Mouse (Mus musculus): ENCODE data around the gene Vps35l. TPM values are rescaled to one million over a fixed set of nuclear protein-coding genes. Genes with fewer than 3 reads are reported as not detected.

Vps35l gene
- total RNA-seq, 2 experiments from 2014 or later, result 42.4 to 61.6 TPM

DNA sequence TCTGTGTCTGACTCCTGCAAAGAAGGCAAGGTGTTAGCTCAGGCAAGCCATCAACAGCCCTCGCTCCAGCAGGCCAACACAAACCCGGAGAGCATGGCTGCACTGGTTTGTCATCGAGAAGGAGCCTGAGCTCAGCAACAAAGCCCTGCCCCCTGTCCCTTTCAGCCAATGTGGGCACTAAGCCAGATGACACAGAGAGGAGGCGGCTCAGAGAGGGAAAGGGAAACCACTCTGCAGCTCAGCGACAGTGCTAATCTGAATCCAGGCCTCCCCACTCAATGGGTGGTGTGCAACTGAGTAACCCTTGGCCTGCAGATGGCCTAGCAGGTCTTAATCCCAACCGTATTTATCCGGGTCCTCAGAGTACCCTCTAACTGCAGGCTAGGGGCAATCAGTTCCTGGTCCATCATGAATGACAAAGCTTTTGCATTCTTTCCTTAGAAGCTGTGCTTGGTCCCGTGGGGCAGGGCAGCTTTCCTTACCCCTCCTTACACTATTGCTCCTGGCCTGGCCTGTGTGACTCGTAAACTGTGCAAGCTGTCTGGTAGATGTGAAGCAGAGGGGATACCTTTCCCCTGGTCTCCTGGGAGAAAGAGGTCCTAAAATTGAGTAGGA lies 110.8 kb downstream of the Vps35l start:
- no peak for ATAC-seq (replicated peaks; ENCODE audit: low FRiP score, poor library complexity, severe bottlenecking)

DNA sequence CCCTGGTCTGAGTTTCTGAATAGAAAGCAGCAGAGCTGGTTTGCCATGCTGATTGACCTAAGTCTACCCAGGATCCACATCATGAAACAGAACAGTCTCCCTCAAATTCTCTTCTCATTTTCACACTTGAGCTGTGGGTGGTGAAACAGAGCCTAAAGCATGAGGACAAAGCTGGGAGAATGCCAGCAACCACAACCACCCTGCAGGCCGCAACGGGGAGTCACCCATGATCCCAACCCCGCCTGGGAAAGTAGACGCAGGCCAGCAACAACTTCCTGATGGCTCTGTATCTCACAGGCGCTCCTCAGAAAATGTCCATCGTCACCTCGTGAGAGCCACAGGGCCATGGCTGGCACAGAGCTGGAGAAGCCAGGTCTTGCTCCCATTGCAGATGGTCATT lies 111.5 kb downstream of the Vps35l start:
- no peak for ATAC-seq (replicated peaks; ENCODE audit: low FRiP score, poor library complexity, severe bottlenecking)

DNA sequence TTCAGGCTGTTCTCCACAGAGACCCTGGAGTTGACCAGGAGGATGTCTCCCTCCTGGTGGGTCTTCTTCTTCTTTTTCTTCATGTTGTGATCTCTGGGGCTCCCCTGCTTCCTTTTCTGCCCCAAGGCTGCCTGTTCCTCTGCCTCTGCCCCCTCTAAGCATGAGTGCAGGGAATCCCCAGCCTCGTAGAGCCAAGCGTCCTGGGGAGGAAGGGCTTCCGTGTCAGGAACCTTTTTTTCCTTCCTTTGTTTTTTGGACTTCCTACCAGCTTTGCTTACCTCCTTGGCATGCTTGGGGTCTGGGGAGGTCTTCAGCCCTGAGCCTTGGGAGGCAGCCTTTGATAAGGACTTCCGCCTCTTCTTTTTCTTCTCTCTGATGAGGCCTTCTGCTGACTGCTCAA lies 112.6 kb downstream of the Vps35l start:
- ATAC-seq (replicated peaks; ENCODE audit: low FRiP score, poor library complexity, severe bottlenecking), result no peak

DNA sequence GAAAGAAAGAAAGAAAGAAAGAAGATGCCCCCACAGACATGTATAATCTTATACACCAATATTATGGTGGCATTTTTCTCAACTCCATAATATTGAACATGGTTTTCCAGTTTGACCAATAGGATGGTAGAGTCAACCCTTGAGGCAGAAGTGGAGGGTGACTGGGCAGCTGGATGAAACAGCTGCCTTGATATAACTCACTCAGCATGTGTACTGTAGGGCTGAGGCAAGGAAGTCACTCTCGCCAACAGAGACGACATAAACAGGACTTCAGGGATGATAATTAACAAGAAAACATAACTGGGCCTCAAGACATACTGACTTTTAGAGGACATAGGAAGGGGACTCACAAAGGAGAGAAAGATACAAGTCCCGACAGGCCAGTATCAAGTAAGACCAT lies 114.6 kb downstream of the Vps35l start:
- ATAC-seq (replicated peaks; ENCODE audit: low FRiP score, poor library complexity, severe bottlenecking), result no peak

DNA sequence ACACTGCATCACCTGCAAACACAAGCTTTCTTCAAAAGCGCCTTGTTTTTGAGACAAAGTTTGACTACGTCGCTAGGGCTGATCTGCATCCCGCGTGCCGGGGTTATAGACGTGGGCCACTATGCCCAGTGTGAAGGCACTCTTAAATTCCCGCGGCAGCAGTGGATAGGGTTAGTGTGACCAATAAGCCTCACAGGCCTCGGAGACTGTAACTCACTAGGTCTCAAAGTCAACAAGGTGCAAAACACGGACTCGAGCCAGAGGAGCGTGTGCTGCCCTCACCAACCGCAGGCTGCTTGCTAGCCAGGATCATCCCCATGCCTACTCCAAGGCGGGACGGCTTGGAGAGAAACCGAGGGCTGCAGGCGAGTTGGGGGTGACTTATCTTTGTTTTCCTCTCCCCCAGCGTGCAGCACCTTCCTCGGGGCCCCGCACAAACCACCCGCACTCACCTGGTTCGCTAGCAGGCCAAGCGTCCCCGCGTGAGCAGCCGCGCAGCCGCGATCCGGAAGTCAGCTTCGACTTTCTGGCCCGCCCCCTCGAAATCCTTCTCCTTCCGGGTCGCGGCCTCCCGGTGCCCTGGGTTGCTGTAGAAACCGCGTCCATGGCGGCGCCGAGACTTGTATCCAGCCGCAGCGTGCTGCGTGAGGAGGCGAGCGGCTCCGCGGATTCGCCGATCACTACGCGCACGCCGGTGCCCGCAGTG lies 115.3 kb downstream of the Vps35l start, which contains the start of gene Iqck:
TSS of gene Iqck (plus strand) at position 582 of the 706 bp plus-strand sequence.
- ATAC-seq (replicated peaks; ENCODE audit: low FRiP score, poor library complexity, severe bottlenecking), result peak; percentile 92

DNA sequence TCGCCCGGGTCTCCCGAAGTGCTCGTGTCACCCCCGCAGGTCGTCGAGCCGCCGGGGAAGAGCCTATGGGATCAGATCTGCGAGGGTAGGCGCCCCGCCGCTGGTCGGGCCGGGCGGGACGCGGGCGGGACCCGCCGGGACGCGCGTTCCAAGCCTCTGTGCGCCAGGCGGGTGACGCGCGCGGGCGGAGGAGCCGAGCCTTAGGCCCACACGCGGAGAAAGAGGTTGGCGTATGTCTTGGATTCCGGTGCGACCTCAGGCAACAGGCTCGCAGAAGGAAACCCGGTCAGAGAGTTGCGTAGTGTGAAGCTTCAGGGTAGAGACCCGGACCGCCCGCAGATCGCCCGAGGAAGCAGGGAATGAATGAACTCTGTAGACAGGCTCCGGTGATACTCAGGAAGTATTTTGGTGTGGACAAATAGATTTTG lies 115.9 kb downstream of the Vps35l start, which contains the start of gene Knop1:
TSS of gene Knop1 (minus strand) at position 378 of the 428 bp plus-strand sequence.
- ATAC-seq (replicated peaks; ENCODE audit: low FRiP score, poor library complexity, severe bottlenecking), result peak; percentile 51

DNA sequence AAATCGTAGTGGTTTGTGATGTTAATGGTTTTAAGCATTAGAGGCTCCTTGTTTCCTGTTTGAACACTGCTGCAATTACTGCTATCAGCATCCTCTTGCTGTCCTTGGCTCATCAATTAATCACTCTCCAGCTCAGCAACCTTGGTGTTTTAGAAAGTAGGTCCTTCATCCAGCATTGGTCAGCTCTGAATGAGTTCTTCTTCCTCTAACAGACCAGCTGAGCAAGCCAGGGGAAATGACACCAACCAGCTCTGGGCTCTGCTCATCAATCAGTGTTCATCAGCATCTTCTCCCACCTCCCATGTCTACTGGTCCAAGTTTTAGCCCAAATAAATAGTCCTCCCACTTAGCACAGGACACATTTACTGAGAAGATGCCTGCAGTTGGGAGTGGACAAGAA lies 118.6 kb downstream of the Vps35l start:
- no peak for ATAC-seq (replicated peaks; ENCODE audit: low FRiP score, poor library complexity, severe bottlenecking)

DNA sequence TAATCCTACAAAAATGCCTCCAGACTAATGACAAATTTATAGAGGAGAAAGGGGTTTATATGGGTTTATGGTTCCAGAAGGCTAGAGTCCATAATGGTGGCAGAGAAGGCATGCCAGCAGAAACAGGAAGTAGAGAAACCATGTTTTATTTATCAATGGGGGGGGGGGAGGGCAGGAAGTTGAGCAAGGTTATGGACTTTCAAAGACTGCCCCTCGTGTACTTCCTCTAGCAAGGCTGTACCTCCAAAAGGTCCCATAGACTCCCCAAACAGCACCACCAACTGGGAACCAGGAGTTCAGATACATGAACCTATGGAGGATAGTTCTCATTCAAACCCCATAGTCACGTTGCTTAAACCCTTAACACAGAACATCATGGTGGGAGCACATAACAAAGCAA lies 125.3 kb downstream of the Vps35l start:
- ATAC-seq (replicated peaks; ENCODE audit: low FRiP score, poor library complexity, severe bottlenecking), result no peak

DNA sequence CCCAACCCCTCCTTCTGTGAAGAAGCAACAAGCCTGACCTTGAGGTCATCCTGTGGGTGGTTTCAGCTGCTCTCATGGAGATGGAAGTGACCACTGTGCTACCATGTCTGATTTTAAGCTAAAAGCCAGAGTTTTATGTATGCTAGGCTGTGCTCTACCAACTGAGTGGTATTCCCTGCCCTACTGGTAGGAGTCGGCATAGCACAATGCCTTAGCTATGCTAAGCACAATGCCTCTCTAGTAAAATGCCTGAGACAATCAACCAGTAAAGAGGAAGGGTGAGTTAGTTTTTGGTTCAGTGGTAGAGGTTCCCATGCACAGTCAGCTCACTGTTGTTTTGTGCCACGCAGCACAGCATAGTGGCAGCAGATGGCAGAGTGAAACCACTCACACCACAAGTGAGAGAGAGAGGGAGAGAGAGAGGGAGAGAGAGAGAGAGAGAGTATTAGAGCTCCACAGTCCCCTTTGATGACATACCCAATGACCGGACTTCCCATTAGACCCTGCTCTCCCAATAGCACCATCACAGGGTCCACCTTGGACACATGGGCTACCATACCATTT lies 139.5 kb downstream of the Vps35l start:
- no peak for ATAC-seq (replicated peaks; ENCODE audit: low FRiP score, poor library complexity, severe bottlenecking)

DNA sequence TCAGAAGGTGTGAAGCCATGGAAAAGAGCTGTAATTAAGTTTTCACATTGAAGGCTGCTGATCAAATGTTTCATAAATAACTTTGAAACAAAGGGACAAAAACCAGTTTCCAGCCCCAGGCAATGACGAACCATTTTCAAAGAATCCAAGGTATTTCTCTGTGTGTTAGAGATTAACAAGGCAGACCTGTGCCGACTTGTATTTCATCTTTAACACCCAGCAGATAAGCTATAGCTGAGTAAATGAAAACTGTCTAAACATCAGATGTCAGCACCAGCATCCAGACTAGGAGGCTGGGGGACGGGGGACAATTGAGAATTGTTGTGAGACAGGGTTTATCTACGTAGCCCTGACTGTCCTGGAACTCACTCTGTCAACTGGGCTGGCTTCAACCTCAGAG lies 143.9 kb downstream of the Vps35l start:
- ATAC-seq (replicated peaks; ENCODE audit: low FRiP score, poor library complexity, severe bottlenecking), result no peak

DNA sequence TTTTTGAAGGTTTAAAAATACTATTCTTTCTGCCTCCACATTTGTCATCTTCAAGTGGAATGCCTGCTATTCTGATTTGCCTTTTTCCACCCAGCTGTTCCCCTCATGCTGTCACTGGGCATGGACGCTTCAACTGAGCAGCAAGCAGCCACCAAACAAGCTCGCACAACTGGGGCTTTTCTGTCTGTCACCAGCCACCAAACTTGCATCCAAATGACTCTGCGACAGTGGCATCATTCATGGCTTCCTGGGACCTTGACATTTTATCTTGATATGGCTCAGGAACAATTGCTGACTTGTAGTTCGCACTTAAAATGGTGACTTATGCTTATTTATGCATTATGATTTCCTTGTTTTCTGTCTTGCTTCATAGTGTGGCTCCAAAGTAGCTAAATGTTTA lies 144.9 kb downstream of the Vps35l start:
- ATAC-seq (replicated peaks; ENCODE audit: low FRiP score, poor library complexity, severe bottlenecking), result no peak

DNA sequence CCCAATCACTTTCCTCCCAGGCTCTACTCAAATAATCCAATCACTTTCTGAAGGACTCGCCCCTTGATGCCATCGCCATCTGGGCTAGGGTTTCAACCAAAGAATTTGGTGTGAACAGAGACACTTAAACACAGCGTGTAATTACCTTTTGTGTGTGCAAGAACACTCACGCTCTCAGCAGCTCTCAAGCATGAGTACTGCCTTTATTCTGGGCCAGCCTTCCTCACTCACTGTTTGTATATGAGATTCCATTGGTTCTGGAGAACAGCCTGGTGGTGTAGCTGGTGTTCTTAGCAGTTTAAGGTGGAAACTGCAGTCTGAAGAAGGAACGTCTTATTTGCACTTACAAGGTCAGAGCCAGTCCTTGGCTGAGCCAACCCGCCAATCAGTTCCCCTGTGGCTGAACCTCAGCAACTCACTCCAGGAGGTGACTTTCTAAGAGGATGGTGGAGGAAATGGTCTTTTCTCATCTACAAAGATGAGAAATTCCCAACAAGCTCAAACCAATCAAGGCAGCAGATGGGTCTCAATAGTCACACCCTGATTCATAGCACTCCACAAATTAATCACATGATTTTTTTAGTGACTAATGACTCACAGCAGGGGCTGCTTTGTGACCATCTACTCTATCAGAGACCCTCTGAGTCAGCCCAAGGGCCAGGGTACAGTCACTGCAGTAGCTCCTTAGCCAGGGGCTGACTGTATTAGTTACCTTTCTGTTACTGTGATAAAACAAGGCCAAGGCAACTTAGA lies 147.5 kb downstream of the Vps35l start:
- no peak for ATAC-seq (replicated peaks; ENCODE audit: low FRiP score, poor library complexity, severe bottlenecking)

DNA sequence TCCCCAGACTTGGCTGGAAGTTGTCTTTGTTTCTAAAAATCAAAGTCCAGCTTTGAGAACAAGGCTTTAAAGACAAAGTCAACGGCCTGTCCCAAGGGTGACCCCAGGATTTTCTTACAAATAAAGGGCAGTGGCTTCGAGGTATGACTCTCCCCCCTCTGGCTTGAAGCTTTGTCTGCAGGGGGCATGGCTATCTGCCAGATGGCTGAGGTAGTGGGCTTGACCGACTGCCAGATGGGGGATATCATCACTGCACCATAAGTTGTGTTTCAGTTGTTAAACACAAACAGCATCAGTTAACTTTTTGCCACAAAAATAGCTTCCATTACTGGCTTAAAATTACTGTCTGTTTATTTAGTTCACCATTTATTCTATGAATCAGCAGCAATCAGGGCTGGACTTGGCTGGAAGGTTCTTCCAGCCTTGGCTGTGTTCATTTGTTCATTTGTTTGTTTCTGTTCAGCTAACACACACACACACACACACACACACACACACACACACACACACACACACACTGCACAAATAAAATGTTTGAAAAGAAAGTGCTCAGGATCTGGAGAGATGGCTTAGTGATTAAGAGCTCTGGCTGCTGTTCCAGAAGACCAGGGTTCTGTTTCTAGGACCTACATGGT lies 149.1 kb downstream of the Vps35l start:
- ATAC-seq (replicated peaks; ENCODE audit: low FRiP score, poor library complexity, severe bottlenecking), result no peak

Other genes with a start within 250 kb of the Vps35l start
- gene Itpripl2, start 248.3 kb upstream of the Vps35l start, total RNA-seq (2015; ENCODE audit: low replicate concordance), result 1.7 and 4.0 TPM in 2 replicates
- gene Itpripl2, start 248.3 kb upstream of the Vps35l start, total RNA-seq (2017; ENCODE audit: low replicate concordance), result 2.7 and 4.6 TPM in 2 replicates
- gene Coq7, start 206.9 kb upstream of the Vps35l start, total RNA-seq (2015; ENCODE audit: low replicate concordance), result 8.8 and 16.6 TPM in 2 replicates
- 3.3 and 13.6 TPM in 2 replicates for gene Coq7, start 206.9 kb upstream of the Vps35l start, total RNA-seq (2017; ENCODE audit: low replicate concordance)
- 0.42 and 0.72 TPM in 2 replicates for gene Tmc7, start 155.5 kb upstream of the Vps35l start, total RNA-seq (2015; ENCODE audit: low replicate concordance)
- 0.39 TPM in 1 of 2 replicates, not detected in the other for gene Tmc7, start 155.5 kb upstream of the Vps35l start, total RNA-seq (2017; ENCODE audit: low replicate concordance)
- not detected in 2 replicates for gene Tmc5, start 142.9 kb upstream of the Vps35l start, total RNA-seq (2015; ENCODE audit: low replicate concordance)
- gene Tmc5, start 142.9 kb upstream of the Vps35l start, total RNA-seq (2017; ENCODE audit: low replicate concordance), result not detected in 2 replicates
- 39.4 and 50.5 TPM in 2 replicates for gene Gde1, start 34.4 kb upstream of the Vps35l start, total RNA-seq (2015; ENCODE audit: low replicate concordance)
- gene Gde1, start 34.4 kb upstream of the Vps35l start, total RNA-seq (2017; ENCODE audit: low replicate concordance), result 39.7 and 47.5 TPM in 2 replicates
- 95.9 and 114 TPM in 2 replicates for gene Ccp110, start 27.7 kb upstream of the Vps35l start, total RNA-seq (2015; ENCODE audit: low replicate concordance)
- gene Ccp110, start 27.7 kb upstream of the Vps35l start, total RNA-seq (2017; ENCODE audit: low replicate concordance), result 103 and 138 TPM in 2 replicates
- not detected in 2 replicates for gene Iqck, start 115.5 kb downstream of the Vps35l start, total RNA-seq (2015; ENCODE audit: low replicate concordance)
- not detected in 2 replicates for gene Iqck, start 115.5 kb downstream of the Vps35l start, total RNA-seq (2017; ENCODE audit: low replicate concordance)
- 7.2 and 8.4 TPM in 2 replicates for gene Knop1, start 116.0 kb downstream of the Vps35l start, total RNA-seq (2015; ENCODE audit: low replicate concordance)
- gene Knop1, start 116.0 kb downstream of the Vps35l start, total RNA-seq (2017; ENCODE audit: low replicate concordance), result 4.2 and 6.5 TPM in 2 replicates